Mouse (Mus musculus) kidney, embryonic 14.5 days (tissue): ENCODE measurements at regions not wholly inside any gene's neighbourhood (a gene's known extent, or its start where the extent isn't known, plus 50 kb on each side); places are given as distances from the start of the nearest gene placed in this dataset.
A peak's percentile ranks its signal among the peaks of the same experiment; 100 is the strongest.

Experiments used
- ATAC-seq: fragments of 200-750 bp; cut with Nextera tagmentation; 2 replicates; pipeline ENCODE4 v1.8.0; 2017; ENCODE audit warnings: moderate number of reproducible peaks, mild to moderate bottlenecking, moderate TSS enrichment, moderate library complexity; ENCODE audit not compliant: low FRiP score, low TSS enrichment
- H3K27ac ChIP-seq: fragments of 300-500 bp; sonication (generic); 2 replicates; pipeline ENCODE4 v1.5.1; 2014; ENCODE audit warnings: low read depth, mild to moderate bottlenecking, low read length, moderate library complexity, mixed read lengths
- H3K27me3 ChIP-seq: fragments of 300-500 bp; sonication (generic); 2 replicates; pipeline ENCODE4 v1.6.1; 2014; ENCODE audit warnings: mild to moderate bottlenecking, low read length; ENCODE audit not compliant: control insufficient read depth, insufficient read depth
- H3K36me3 ChIP-seq: fragments of 300-500 bp; sonication (generic); 2 replicates; pipeline ENCODE4 v1.6.1; 2014; ENCODE audit warnings: low read length, mixed read lengths; ENCODE audit not compliant: control insufficient read depth, insufficient read depth
- H3K4me1 ChIP-seq: fragments of 300-500 bp; sonication (generic); 2 replicates; pipeline ENCODE4 v1.6.1; 2014; ENCODE audit warnings: low read length, mixed read lengths; ENCODE audit not compliant: control insufficient read depth, insufficient read depth
- H3K4me2 ChIP-seq: fragments of 300-500 bp; sonication (generic); replicated peaks from 2 replicates; pipeline ENCODE4 v1.6.1; 2014; ENCODE audit warnings: low read depth, mild to moderate bottlenecking, low read length
- H3K4me3 ChIP-seq: fragments of 300-500 bp; sonication (generic); 2 replicates; pipeline ENCODE4 v1.5.1; 2014; ENCODE audit warnings: mild to moderate bottlenecking, low read length
- H3K9ac ChIP-seq: fragments of 300-500 bp; sonication (generic); 2 replicates; pipeline ENCODE4 v1.6.1; 2014; ENCODE audit warnings: low read depth, mild to moderate bottlenecking, low read length, moderate library complexity
- H3K9me3 ChIP-seq: fragments of 300-500 bp; sonication (generic); 2 replicates; pipeline ENCODE4 v1.6.1; 2016; ENCODE audit warnings: low read length; ENCODE audit not compliant: control insufficient read depth
- WGBS: fragments of 180-500 bp; shearing (Covaris S2); extraction: QIAGEN DNeasy Blood & Tissue Kit; methylation state at CpG from one replicate; pipeline ENCODE4 v1.1.7; 2014; 5-methylcytosine and 5-hydroxymethylcytosine counted together

DNA sequence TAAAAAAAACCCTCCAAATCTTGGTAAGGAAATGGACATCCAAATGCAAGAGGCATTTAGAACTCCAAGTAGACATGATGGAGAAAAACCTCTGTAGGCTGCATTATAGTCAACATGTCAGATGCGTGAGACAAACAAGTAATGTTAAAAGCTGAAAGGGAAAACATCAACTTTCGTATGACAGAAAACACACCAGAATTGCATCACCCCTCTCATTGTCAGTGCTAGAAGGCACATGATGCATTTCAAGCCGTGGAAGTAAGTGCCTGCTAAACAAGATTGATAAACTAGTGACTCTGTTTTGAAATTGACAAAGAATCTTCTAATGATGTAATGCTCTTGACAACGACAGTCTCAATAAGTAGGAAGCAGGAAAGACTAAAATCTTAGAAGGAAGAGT, 96.1 kb downstream of the Mbl2 start:
- Histone ChIP-seq H3K4me1 (no peaks in the 10 kb centered on the region), H3K27ac (no peak overlapping the region), H3K9me3 (no peaks in the 10 kb centered on the region), H3K9ac (no peak overlapping the region), H3K4me3 (no peak overlapping the region), H3K27me3 (no peaks in the 10 kb centered on the region), H3K4me2 (no peak overlapping the region), H3K36me3 (no peaks in the 10 kb centered on the region)
- 88% methylated on average over 4 of the region's 4 CpGs for WGBS
- ATAC-seq: no peak

DNA sequence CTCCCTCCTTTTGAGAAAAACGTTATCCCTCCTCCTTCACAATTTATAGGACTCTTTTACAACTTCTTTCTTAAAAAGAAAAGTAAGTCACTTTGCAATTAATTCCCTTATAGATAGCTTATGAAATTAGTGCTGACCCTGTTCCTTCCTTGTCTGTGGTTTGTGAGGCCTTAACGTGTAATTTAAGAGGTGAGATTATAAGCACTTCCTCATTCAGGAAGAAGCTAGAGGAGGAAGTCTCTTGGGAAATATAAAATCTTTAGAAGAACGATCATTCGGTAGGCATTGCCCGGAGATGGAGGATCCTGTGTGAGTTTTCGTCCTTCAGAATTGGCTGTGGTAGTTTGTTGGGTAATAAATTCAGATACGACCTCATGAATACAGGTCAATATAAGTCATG, 98.0 kb downstream of the Mbl2 start:
- no peak overlapping the region for H3K27ac ChIP-seq
- no peak for ATAC-seq
- no peaks in the 10 kb centered on the region for H3K36me3 ChIP-seq
- no peaks in the 10 kb centered on the region for H3K27me3 ChIP-seq
- H3K9ac ChIP-seq: no peak overlapping the region
- WGBS: 70% methylated on average over 7 of the region's 7 CpGs
- H3K4me1 ChIP-seq: no peaks in the 10 kb centered on the region
- no peak overlapping the region for H3K4me3 ChIP-seq
- no peak overlapping the region for H3K4me2 ChIP-seq
- no peaks in the 10 kb centered on the region for H3K9me3 ChIP-seq

DNA sequence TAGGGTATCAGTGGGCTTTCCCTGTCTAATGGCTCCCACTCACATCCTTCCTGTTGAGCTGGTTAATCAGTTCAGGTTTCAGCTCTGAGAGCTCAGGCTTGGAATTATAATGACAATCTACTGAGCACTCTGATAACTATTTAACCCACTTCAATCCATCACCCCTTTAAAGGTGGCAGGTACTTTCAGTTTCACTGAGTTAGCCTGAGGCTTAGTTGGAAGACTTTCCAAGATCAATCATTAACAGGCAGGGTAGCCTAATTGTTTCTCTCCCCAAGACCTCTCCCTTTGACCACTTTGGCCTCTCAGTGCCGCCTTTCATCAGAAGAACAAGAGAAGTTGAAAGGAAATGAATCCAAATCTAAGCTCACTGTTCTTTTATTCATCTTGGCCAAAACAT, 99.1 kb downstream of the Mbl2 start:
- H3K36me3 ChIP-seq: no peaks in the 10 kb centered on the region
- no peak overlapping the region for H3K4me3 ChIP-seq
- H3K4me2 ChIP-seq: no peak overlapping the region
- ATAC-seq: peak; percentile 83; the same call in 1 of the 2 replicates
- H3K27me3 ChIP-seq: no peaks in the 10 kb centered on the region
- WGBS: 51% methylated on average over 1 of the region's 1 CpGs
- H3K4me1 ChIP-seq: no peaks in the 10 kb centered on the region
- H3K9me3 ChIP-seq: no peaks in the 10 kb centered on the region
- no peak overlapping the region for H3K9ac ChIP-seq
- no peak overlapping the region for H3K27ac ChIP-seq

DNA sequence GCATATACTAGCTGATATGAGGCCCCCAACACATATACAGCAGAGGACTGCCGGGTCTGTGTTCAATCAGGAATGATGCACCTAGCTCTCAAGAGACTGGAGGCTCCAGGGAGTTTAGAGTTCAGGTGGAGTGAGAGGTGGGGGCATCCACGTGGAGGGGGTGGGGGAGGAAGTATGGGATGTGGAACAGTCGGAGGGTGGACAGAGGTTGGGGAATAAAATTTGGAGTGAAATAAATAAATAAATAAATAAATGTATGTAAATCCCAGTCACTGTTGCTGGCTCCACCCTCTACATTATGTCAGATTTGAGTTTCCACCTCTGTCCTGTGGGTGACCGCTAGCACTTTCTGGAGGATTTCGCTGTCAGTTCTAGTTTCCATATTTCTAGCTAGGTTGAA, 111.7 kb downstream of the Mbl2 start:
- Histone ChIP-seq H3K9me3 (no peaks in the 10 kb centered on the region), H3K36me3 (no peaks in the 10 kb centered on the region), H3K27ac (no peak overlapping the region), H3K9ac (no peak overlapping the region), H3K4me2 (no peak overlapping the region), H3K4me1 (no peaks in the 10 kb centered on the region), H3K4me3 (no peak overlapping the region), H3K27me3 (no peaks in the 10 kb centered on the region)
- no peak for ATAC-seq
- 85% methylated on average over 5 of the region's 5 CpGs for WGBS

DNA sequence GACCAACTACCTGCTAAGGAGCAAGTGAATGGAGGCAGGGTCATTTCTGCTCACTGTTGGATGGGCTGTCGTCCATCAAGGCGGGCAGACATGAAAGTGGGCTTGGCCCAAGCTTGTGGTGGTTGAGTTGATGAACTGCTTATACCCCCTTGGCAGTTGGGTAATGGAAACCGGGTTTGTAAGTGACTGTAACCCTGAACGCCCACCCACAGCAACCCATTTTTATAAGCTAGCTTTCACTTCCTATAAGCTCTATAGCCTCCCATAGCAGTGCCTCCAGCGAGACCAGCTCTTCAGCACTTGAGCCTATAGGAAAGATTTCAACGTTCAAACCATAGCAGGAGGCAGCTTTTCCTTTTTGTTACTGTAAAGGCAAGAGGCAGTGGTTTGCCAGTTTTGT, 116.2 kb downstream of the Mbl2 start:
- Histone ChIP-seq H3K27ac (no peak overlapping the region), H3K27me3 (no peaks in the 10 kb centered on the region), H3K9ac (no peak overlapping the region), H3K9me3 (no peaks in the 10 kb centered on the region), H3K4me2 (no peak overlapping the region), H3K36me3 (no peaks in the 10 kb centered on the region), H3K4me1 (no peaks in the 10 kb centered on the region), H3K4me3 (no peak overlapping the region)
- no peak for ATAC-seq
- WGBS: 82% methylated on average over 6 of the region's 6 CpGs

DNA sequence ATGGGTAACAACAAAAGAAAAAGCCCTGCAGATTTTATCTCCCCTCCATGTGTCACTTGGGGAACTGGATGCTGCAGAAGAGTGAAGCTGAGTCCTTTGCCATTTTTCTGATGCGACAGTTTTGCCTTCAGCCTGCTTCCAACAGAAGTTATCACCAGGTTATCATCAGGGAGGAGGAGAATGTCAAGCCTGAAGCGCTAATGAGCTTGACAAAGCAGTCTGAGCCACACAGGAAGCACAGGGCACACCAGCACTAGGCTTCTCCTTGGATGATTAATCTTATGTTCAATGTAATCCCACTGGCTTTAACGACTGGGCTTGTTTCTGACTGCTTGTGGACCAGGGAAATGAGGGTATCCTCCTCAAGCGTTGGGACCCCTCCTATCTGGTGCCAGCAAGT, 122.2 kb downstream of the Mbl2 start:
- H3K36me3 ChIP-seq: no peaks in the 10 kb centered on the region
- no peak overlapping the region for H3K4me2 ChIP-seq
- 0 out of 2 replicates have a peak, but pooled peaks cover 10% of the 10 kb centered on the region for H3K4me1 ChIP-seq
- no peak overlapping the region for H3K4me3 ChIP-seq
- H3K9me3 ChIP-seq: no peaks in the 10 kb centered on the region
- 6% methylated on average over 4 of the region's 4 CpGs for WGBS
- H3K27me3 ChIP-seq: no peaks in the 10 kb centered on the region
- peak; percentile 52 for ATAC-seq
- no peak overlapping the region for H3K9ac ChIP-seq
- H3K27ac ChIP-seq: no peak overlapping the region

DNA sequence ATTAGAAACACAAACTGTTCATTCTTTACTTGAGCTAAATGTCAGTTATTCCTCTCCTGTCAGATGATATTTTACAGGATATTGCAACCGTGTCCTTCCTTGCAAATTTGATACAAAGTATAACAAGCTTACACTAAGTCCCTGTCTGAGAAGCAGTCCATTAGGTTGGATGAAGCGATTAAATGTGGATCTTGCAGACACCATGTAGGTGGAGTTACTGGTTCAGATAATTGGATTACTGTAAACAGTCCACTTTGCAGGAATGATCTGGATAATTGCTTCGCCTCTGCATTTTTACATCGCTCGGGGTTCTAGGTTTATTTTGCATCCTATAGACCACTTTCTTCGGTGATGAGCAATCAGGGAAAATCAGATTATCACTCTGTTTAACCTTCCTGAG, 126.2 kb downstream of the Mbl2 start:
- Histone ChIP-seq H3K27me3 (no peaks in the 10 kb centered on the region), H3K27ac (no peak overlapping the region), H3K4me2 (no peak overlapping the region), H3K36me3 (no peaks in the 10 kb centered on the region), H3K4me3 (no peak overlapping the region), H3K4me1 (0 out of 2 replicates have a peak, but pooled peaks cover 10% of the 10 kb centered on the region), H3K9ac (no peak overlapping the region), H3K9me3 (no peaks in the 10 kb centered on the region)
- 81% methylated on average over 6 of the region's 6 CpGs for WGBS
- no peak for ATAC-seq

DNA sequence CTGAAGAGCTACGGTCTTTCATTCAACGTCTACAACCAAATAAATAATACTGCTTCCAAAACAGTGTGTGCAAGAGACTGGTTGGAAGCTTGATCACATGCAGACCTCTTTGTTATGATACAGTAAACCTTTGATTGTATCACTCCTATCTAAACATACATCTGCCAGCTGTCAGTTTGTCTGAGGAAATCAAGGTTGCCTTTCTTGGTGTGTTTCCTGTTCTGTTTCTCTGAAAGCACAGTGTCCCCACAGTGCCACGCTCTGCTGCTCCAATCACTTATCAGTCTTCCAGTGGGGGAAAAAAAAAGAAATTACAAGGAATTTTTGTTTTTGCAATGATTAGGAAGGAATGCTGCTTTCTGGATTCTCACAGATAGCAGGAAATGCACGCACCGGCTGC, 139.2 kb downstream of the Mbl2 start:
- no peak overlapping the region for H3K9ac ChIP-seq
- H3K4me2 ChIP-seq: peak overlapping the region; percentile 12; the same call in 1 of the 2 replicates
- peak overlapping the region; percentile 67; the same call in 1 of the 2 replicates for H3K27ac ChIP-seq
- H3K4me1 ChIP-seq: peaks cover 10% of the 10 kb centered on the region; the same call in 1 of the 2 replicates
- no peak overlapping the region for H3K4me3 ChIP-seq
- ATAC-seq: peak; percentile 81
- H3K27me3 ChIP-seq: no peaks in the 10 kb centered on the region
- no peaks in the 10 kb centered on the region for H3K36me3 ChIP-seq
- H3K9me3 ChIP-seq: no peaks in the 10 kb centered on the region
- WGBS: 29% methylated on average over 5 of the region's 5 CpGs

DNA sequence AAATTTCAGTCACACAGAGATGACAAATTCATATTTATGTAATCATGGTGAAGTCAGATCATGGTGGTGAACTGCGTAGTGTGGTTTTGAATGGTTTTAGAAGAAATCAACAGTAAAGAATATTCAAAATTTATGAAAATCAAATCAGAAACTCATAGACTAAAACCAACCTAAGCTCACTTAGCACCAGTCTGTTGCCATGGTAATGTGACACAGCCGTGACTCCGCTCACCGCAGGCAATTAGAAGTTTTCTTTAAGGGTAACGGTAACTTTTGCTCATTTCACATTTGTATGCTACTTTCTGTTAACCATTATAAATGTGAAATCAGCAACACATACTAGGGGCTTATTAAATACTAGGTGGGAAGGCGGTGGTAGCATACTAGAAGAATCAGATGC, 147.0 kb downstream of the Mbl2 start:
- no peak overlapping the region for H3K4me3 ChIP-seq
- 0 out of 2 replicates have a peak, but pooled peaks have one; percentile 28 for ATAC-seq
- H3K4me1 ChIP-seq: no peaks in the 10 kb centered on the region
- no peaks in the 10 kb centered on the region for H3K27me3 ChIP-seq
- no peak overlapping the region for H3K9ac ChIP-seq
- 56% methylated on average over 6 of the region's 6 CpGs for WGBS
- no peak overlapping the region for H3K4me2 ChIP-seq
- no peak overlapping the region; the same call in 1 of the 2 replicates for H3K27ac ChIP-seq
- no peaks in the 10 kb centered on the region for H3K36me3 ChIP-seq
- H3K9me3 ChIP-seq: no peaks in the 10 kb centered on the region
